Mouse (Mus musculus): Measurements from ENCODE around the gene Arhgef28. TPM values are rescaled to one million over a fixed set of nuclear protein-coding genes. Genes with fewer than 3 reads are reported as not detected.

The Arhgef28 gene
- total and polyA plus RNA-seq, 2 experiments from 2014 or later = 34.3 to 41.5 TPM

GRCm38 (mm10) chr13:97919590-97919989 is 286.6 kb downstream of the Arhgef28 start:
- Histone ChIP-seq H3K4me1 (ENCODE audit: insufficient read depth, low read length) (no peaks in the 10 kb centered on the region), H3K9ac (replicated peaks; ENCODE audit: low read length, poor library complexity, severe bottlenecking) (no peak overlapping the region), H3K4me2 (ENCODE audit: low read depth, low read length, poor library complexity, severe bottlenecking) (no peak overlapping the region), H3K36me3 (ENCODE audit: insufficient read depth, low read length) (no peaks in the 10 kb centered on the region), H3K27ac (ENCODE audit: low read depth, low read length) (no peak overlapping the region), H3K9me3 (ENCODE audit: low read length) (no peaks in the 10 kb centered on the region), H3K27me3 (ENCODE audit: insufficient read depth, low read length) (no peaks in the 10 kb centered on the region), H3K4me3 (ENCODE audit: low read depth, low read length) (no peak overlapping the region)
- WGBS = 22% methylated on average over 8 of the region's 8 CpGs
- ATAC-seq (ENCODE audit: low FRiP score) (no peak), DNase-seq (ENCODE audit: low spot score) (peak; percentile 52)
- TF ChIP-seq CTCF (IDR thresholded peaks at IDR 0.05) = no peak

- H3K4me3 ChIP-seq (ENCODE audit: low read depth, low read length) = no peak overlapping the region
- H3K27me3 ChIP-seq (ENCODE audit: insufficient read depth, low read length) = no peaks in the 10 kb centered on the region
- H3K4me1 ChIP-seq (ENCODE audit: insufficient read depth, low read length) = no peaks in the 10 kb centered on the region
- no peaks in the 10 kb centered on the region for H3K36me3 ChIP-seq (ENCODE audit: insufficient read depth, low read length)
- no peak overlapping the region for H3K9ac ChIP-seq (replicated peaks; ENCODE audit: low read length, poor library complexity, severe bottlenecking)
- TF ChIP-seq CTCF (IDR thresholded peaks at IDR 0.05) = no peak
- no peaks in the 10 kb centered on the region for H3K9me3 ChIP-seq (ENCODE audit: low read length)
- ATAC-seq (ENCODE audit: low FRiP score) (no peak), DNase-seq (ENCODE audit: low spot score) (peak; percentile 35)
- peak overlapping the region; percentile 43; the same call in 1 of the 2 replicates for H3K27ac ChIP-seq (ENCODE audit: low read depth, low read length)
- WGBS = 66% methylated on average over 12 of the region's 12 CpGs
- H3K4me2 ChIP-seq (ENCODE audit: low read depth, low read length, poor library complexity, severe bottlenecking) = no peak overlapping the region
These were observed 287.9 kb downstream of the Arhgef28 start for GRCm38 (mm10) chr13:97918117-97918900.

GRCm38 (mm10) chr13:97911013-97911412 is 295.2 kb downstream of the Arhgef28 start:
- peak; percentile 65 for DNase-seq (ENCODE audit: low spot score)

GRCm38 (mm10) chr13:97902821-97903220 is 303.4 kb downstream of the Arhgef28 start:
- Histone ChIP-seq H3K27ac (ENCODE audit: low read depth, low read length) (no peak overlapping the region), H3K4me1 (ENCODE audit: insufficient read depth, low read length) (0 out of 2 replicates have a peak, but pooled peaks cover 8% of the 10 kb centered on the region), H3K4me2 (ENCODE audit: low read depth, low read length, poor library complexity, severe bottlenecking) (no peak overlapping the region), H3K27me3 (ENCODE audit: insufficient read depth, low read length) (no peaks in the 10 kb centered on the region), H3K9ac (replicated peaks; ENCODE audit: low read length, poor library complexity, severe bottlenecking) (no peak overlapping the region), H3K4me3 (ENCODE audit: low read depth, low read length) (no peak overlapping the region), H3K36me3 (ENCODE audit: insufficient read depth, low read length) (no peaks in the 10 kb centered on the region), H3K9me3 (ENCODE audit: low read length) (no peaks in the 10 kb centered on the region)
- ATAC-seq (ENCODE audit: low FRiP score) (no peak), DNase-seq (ENCODE audit: low spot score) (no peak)
- TF ChIP-seq CTCF (IDR thresholded peaks at IDR 0.05) = no peak
- WGBS = 86% methylated on average over 8 of the region's 8 CpGs

More at GRCm38 (mm10) chr13:97911013-97911412, 295.2 kb downstream of the Arhgef28 start:
- 0 out of 2 replicates have a peak, but pooled peaks have one; percentile 44 for ATAC-seq (ENCODE audit: low FRiP score)
- Histone ChIP-seq H3K4me1 (ENCODE audit: insufficient read depth, low read length) (peaks cover 6% of the 10 kb centered on the region; the same call in 1 of the 2 replicates), H3K27ac (ENCODE audit: low read depth, low read length) (peak overlapping the region; percentile 47), H3K4me3 (ENCODE audit: low read depth, low read length) (no peak overlapping the region), H3K9me3 (ENCODE audit: low read length) (no peaks in the 10 kb centered on the region), H3K9ac (replicated peaks; ENCODE audit: low read length, poor library complexity, severe bottlenecking) (0 out of 2 replicates have a peak overlapping the region, but pooled peaks have one; percentile 29), H3K36me3 (ENCODE audit: insufficient read depth, low read length) (no peaks in the 10 kb centered on the region), H3K4me2 (ENCODE audit: low read depth, low read length, poor library complexity, severe bottlenecking) (no peak overlapping the region), H3K27me3 (ENCODE audit: insufficient read depth, low read length) (no peaks in the 10 kb centered on the region)
- WGBS = 9% methylated on average over 10 of the region's 10 CpGs
- no peak for TF ChIP-seq CTCF (IDR thresholded peaks at IDR 0.05)

GRCm38 (mm10) chr13:97900380-97900758 is 305.9 kb downstream of the Arhgef28 start:
- WGBS = 16% methylated on average over 3 of the region's 3 CpGs
- Histone ChIP-seq H3K27me3 (ENCODE audit: insufficient read depth, low read length) (no peaks in the 10 kb centered on the region), H3K27ac (ENCODE audit: low read depth, low read length) (peak overlapping the region; percentile 87), H3K36me3 (ENCODE audit: insufficient read depth, low read length) (no peaks in the 10 kb centered on the region), H3K9ac (replicated peaks; ENCODE audit: low read length, poor library complexity, severe bottlenecking) (no peak overlapping the region; the same call in 1 of the 2 replicates), H3K4me2 (ENCODE audit: low read depth, low read length, poor library complexity, severe bottlenecking) (no peak overlapping the region), H3K4me1 (ENCODE audit: insufficient read depth, low read length) (0 out of 2 replicates have a peak, but pooled peaks cover 8% of the 10 kb centered on the region), H3K4me3 (ENCODE audit: low read depth, low read length) (no peak overlapping the region), H3K9me3 (ENCODE audit: low read length) (no peaks in the 10 kb centered on the region)
- ATAC-seq (ENCODE audit: low FRiP score) (peak; percentile 80), DNase-seq (ENCODE audit: low spot score) (peak; percentile 89)
- no peak for TF ChIP-seq CTCF (IDR thresholded peaks at IDR 0.05)

Data from midbrain, postnatal 0 days (tissue).